Mouse (Mus musculus): Measurements from ENCODE around the gene Aunip. TPM values are rescaled to one million over a fixed set of nuclear protein-coding genes. Genes with fewer than 3 reads are reported as not detected.

The Aunip gene
- polyA plus RNA-seq, 1 experiment from 2014 or later = 3.3 TPM

- no peak overlapping the region for H3K4me2 ChIP-seq (ENCODE audit: low read length)
- H3K36me3 ChIP-seq (ENCODE audit: control insufficient read depth, insufficient read depth, low read length) = no peaks in the 10 kb centered on the region
- no peak overlapping the region for H3K4me3 ChIP-seq (ENCODE audit: low read depth, low read length)
- no peak overlapping the region for H3K27ac ChIP-seq (ENCODE audit: low read depth, low read length)
- ATAC-seq (no peak), DNase-seq (ENCODE audit: low spot score) (no peak)
- no peaks in the 10 kb centered on the region for H3K27me3 ChIP-seq (replicated peaks; ENCODE audit: control insufficient read depth, insufficient read depth, low read length)
- 91% methylated on average over 16 of the region's 16 CpGs for WGBS
- no peak overlapping the region for H3K9ac ChIP-seq (ENCODE audit: low read length)
- peaks cover 6% of the 10 kb centered on the region for H3K4me1 ChIP-seq (ENCODE audit: control insufficient read depth, insufficient read depth, low read length)
- no peaks in the 10 kb centered on the region for H3K9me3 ChIP-seq (replicated peaks; ENCODE audit: control insufficient read depth, low read length)
Measured at GRCm38 (mm10) chr4:134563624-134564023, 52.8 kb downstream of the Aunip start.

- no peak overlapping the region for H3K4me3 ChIP-seq (ENCODE audit: low read depth, low read length)
- WGBS = 87% methylated on average over 6 of the region's 6 CpGs
- no peaks in the 10 kb centered on the region for H3K9me3 ChIP-seq (replicated peaks; ENCODE audit: control insufficient read depth, low read length)
- H3K36me3 ChIP-seq (ENCODE audit: control insufficient read depth, insufficient read depth, low read length) = no peaks in the 10 kb centered on the region
- ATAC-seq = no peak
- H3K4me2 ChIP-seq (ENCODE audit: low read length) = no peak overlapping the region
- H3K27me3 ChIP-seq (replicated peaks; ENCODE audit: control insufficient read depth, insufficient read depth, low read length) = no peaks in the 10 kb centered on the region
- H3K9ac ChIP-seq (ENCODE audit: low read length) = no peak overlapping the region
- H3K27ac ChIP-seq (ENCODE audit: low read depth, low read length) = no peak overlapping the region
- H3K4me1 ChIP-seq (ENCODE audit: control insufficient read depth, insufficient read depth, low read length) = peaks cover 6% of the 10 kb centered on the region
- DNase-seq (ENCODE audit: low spot score) = no peak
Measured at GRCm38 (mm10) chr4:134564093-134564492, 53.3 kb downstream of the Aunip start.

DNA sequence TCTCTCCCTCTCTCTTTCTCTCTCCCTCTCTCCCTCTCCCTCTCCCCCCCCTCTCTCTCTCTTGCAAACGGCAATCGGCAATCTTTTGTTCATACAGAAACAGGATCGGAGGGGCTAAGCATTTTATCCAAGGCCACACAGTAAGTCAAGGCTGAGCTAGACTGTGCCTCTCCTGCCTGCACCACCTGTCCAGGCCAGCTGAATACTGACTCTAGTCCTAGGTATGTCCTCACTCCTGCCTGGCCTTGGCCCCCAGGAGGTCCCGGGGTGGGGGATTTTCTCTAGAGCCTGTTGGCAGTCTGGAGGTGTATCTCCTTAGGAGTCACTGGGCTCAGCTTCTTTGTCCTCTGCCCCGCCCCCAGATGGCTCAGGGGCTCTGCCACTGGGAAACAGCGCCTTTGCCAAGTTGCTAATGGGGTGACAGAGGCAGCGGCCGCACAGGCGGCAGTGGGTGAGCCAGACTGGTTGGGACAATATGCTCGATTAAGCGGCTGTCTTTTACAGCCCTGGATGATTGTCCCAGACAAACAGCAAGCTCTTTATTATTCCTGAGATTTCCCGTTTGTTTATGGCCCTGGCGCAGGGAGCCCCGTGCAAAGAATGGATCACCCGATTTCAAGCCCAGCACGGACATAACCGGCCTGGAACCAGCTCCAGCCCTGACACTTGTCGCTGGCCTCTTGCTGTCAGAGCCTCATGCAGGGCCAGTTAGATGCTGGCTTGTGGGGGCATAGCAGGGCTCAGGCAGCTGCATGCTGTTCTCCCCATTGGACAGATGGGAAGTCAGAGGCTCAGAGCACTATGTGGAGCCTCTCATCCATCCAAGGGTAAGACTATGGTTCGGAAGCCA lies 56.8 kb downstream of the Aunip start:
- Histone ChIP-seq H3K4me2 (ENCODE audit: low read length) (no peak overlapping the region), H3K4me1 (ENCODE audit: control insufficient read depth, insufficient read depth, low read length) (peaks cover 6% of the 10 kb centered on the region)
- peak; percentile 88 for DNase-seq (ENCODE audit: low spot score)

DNA sequence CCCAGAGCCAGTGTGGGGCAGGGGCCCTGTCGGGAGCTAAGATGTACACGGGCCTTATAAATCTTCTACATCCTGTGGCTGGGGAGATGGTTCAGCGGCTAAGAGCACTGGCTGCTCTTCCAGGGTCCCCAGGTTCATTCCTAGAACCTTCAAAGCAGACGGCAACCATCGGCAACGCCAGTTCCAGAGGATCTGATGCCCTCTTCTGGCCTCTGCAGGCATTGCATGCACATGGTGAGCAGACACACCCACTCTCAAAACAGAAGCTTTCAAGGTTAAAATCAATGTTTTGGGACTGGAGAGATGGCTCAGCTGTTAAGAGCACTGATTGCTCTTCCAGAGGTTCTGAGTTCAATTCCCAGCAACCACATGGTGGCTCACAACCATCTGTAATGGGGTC lies 58.4 kb downstream of the Aunip start:
- no peak for DNase-seq (ENCODE audit: low spot score)
- H3K36me3 ChIP-seq (ENCODE audit: control insufficient read depth, insufficient read depth, low read length) = no peaks in the 10 kb centered on the region

More for the DNA sequence above, 56.8 kb downstream of the Aunip start:
- no peaks in the 10 kb centered on the region for H3K36me3 ChIP-seq (ENCODE audit: control insufficient read depth, insufficient read depth, low read length)
- H3K4me3 ChIP-seq (ENCODE audit: low read depth, low read length) = no peak overlapping the region
- H3K27ac ChIP-seq (ENCODE audit: low read depth, low read length) = peak overlapping the region; percentile 63
- 0 out of 2 replicates have a peak overlapping the region, but pooled peaks have one; percentile 13 for H3K9ac ChIP-seq (ENCODE audit: low read length)
- ATAC-seq = peak; percentile 83
- H3K27me3 ChIP-seq (replicated peaks; ENCODE audit: control insufficient read depth, insufficient read depth, low read length) = no peaks in the 10 kb centered on the region
- H3K9me3 ChIP-seq (replicated peaks; ENCODE audit: control insufficient read depth, low read length) = no peaks in the 10 kb centered on the region
- 8% methylated on average over 19 of the region's 19 CpGs for WGBS

GRCm38 (mm10) chr4:134569831-134570230 lies 59.0 kb downstream of the Aunip start:
- peaks cover 6% of the 10 kb centered on the region for H3K4me1 ChIP-seq (ENCODE audit: control insufficient read depth, insufficient read depth, low read length)
- no peaks in the 10 kb centered on the region for H3K27me3 ChIP-seq (replicated peaks; ENCODE audit: control insufficient read depth, insufficient read depth, low read length)
- H3K9me3 ChIP-seq (replicated peaks; ENCODE audit: control insufficient read depth, low read length) = no peaks in the 10 kb centered on the region
- no peak overlapping the region for H3K4me2 ChIP-seq (ENCODE audit: low read length)
- H3K36me3 ChIP-seq (ENCODE audit: control insufficient read depth, insufficient read depth, low read length) = no peaks in the 10 kb centered on the region
- no peak overlapping the region for H3K4me3 ChIP-seq (ENCODE audit: low read depth, low read length)
- no peak for ATAC-seq
- H3K27ac ChIP-seq (ENCODE audit: low read depth, low read length) = no peak overlapping the region
- no peak for DNase-seq (ENCODE audit: low spot score)
- no peak overlapping the region for H3K9ac ChIP-seq (ENCODE audit: low read length)
- WGBS = 74% methylated on average over 8 of the region's 8 CpGs

More for the DNA sequence above, 58.4 kb downstream of the Aunip start:
- WGBS = 74% methylated on average over 6 of the region's 6 CpGs
- Histone ChIP-seq H3K4me1 (ENCODE audit: control insufficient read depth, insufficient read depth, low read length) (peaks cover 6% of the 10 kb centered on the region), H3K9me3 (replicated peaks; ENCODE audit: control insufficient read depth, low read length) (no peaks in the 10 kb centered on the region), H3K27me3 (replicated peaks; ENCODE audit: control insufficient read depth, insufficient read depth, low read length) (no peaks in the 10 kb centered on the region), H3K4me2 (ENCODE audit: low read length) (no peak overlapping the region), H3K9ac (ENCODE audit: low read length) (no peak overlapping the region), H3K4me3 (ENCODE audit: low read depth, low read length) (no peak overlapping the region), H3K27ac (ENCODE audit: low read depth, low read length) (no peak overlapping the region)
- ATAC-seq = no peak

GRCm38 (mm10) chr4:134570704-134571451 lies 60.1 kb downstream of the Aunip start:
- Histone ChIP-seq H3K4me1 (ENCODE audit: control insufficient read depth, insufficient read depth, low read length) (peaks cover 6% of the 10 kb centered on the region), H3K9me3 (replicated peaks; ENCODE audit: control insufficient read depth, low read length) (no peaks in the 10 kb centered on the region), H3K4me3 (ENCODE audit: low read depth, low read length) (no peak overlapping the region), H3K27me3 (replicated peaks; ENCODE audit: control insufficient read depth, insufficient read depth, low read length) (no peaks in the 10 kb centered on the region), H3K27ac (ENCODE audit: low read depth, low read length) (peak overlapping the region; percentile 27; the same call in 1 of the 2 replicates), H3K36me3 (ENCODE audit: control insufficient read depth, insufficient read depth, low read length) (no peaks in the 10 kb centered on the region), H3K9ac (ENCODE audit: low read length) (no peak overlapping the region), H3K4me2 (ENCODE audit: low read length) (no peak overlapping the region)
- WGBS = 63% methylated on average over 14 of the region's 14 CpGs
- ATAC-seq (no peak), DNase-seq (ENCODE audit: low spot score) (peak; percentile 65)

DNA sequence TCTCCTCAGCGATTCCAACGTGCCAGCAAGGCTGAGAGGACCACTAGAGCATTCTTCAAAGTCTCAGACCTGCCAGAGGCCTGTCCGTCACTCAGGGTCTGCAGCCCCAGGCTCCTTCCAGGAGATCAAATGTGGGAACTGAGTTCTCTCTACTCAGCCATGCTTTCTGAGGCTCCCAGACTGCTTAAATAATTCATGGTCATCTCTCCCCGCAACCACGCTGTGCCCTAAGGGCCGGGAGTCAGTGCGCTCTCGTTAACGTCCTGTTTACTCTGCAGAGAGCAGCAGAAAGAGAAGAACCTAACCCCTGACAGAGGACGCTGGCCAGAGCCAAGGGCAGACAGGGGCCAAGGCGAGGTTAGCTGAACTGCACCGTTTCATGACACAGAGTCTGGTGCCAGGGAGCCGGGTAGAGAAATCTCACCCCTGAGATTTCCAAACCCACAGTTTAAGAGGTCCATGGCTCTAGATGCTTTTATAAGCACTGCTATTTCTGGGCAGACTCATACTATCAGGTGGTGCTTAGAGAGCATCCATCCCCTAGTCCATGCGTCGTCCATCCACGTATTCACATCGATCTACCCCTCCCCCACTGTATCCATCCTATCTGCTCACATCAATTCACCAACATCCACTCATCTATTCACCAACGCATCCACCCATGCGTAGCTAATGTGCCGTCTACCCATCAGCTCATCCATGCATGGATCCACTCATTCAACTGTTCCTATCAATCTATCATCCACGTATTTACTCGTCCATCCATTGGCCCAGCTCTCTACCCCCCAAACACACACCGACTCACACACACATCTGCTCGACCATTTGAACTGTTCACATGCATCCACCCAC lies 61.9 kb downstream of the Aunip start:
- H3K4me1 ChIP-seq (ENCODE audit: control insufficient read depth, insufficient read depth, low read length) = peaks cover 3% of the 10 kb centered on the region
- DNase-seq (ENCODE audit: low spot score) (no peak), ATAC-seq (no peak)
- H3K27me3 ChIP-seq (replicated peaks; ENCODE audit: control insufficient read depth, insufficient read depth, low read length) = no peaks in the 10 kb centered on the region
- H3K36me3 ChIP-seq (ENCODE audit: control insufficient read depth, insufficient read depth, low read length) = no peaks in the 10 kb centered on the region
- H3K9me3 ChIP-seq (replicated peaks; ENCODE audit: control insufficient read depth, low read length) = no peaks in the 10 kb centered on the region
- H3K27ac ChIP-seq (ENCODE audit: low read depth, low read length) = no peak overlapping the region
- 88% methylated on average over 24 of the region's 24 CpGs for WGBS
- H3K4me3 ChIP-seq (ENCODE audit: low read depth, low read length) = no peak overlapping the region
- H3K9ac ChIP-seq (ENCODE audit: low read length) = no peak overlapping the region
- no peak overlapping the region for H3K4me2 ChIP-seq (ENCODE audit: low read length)
